Mouse (Mus musculus): ENCODE data around the gene B3gnt9.
"Not testable (repeated sequence)": the region's sequence is repeated elsewhere in the genome, so short reads cannot be mapped to it uniquely, and the experiment has no call there.

The B3gnt9 gene

GRCm38 (mm10) chr8:105254966-105255350, at the start of gene B3gnt9:
B3gnt9 (minus strand) TSS chr8:105255153.
- DNase-seq (ENCODE audit: low spot score in 2 of 2) = peak; percentile 46 to 78

- no peak for DNase-seq (ENCODE audit: low spot score in 2 of 2)
Observed at GRCm38 (mm10) chr8:105303874-105304273, 48.9 kb upstream of the B3gnt9 start.

- no peak for DNase-seq (ENCODE audit: low spot score in 2 of 2)
Observed at GRCm38 (mm10) chr8:105303396-105303795, 48.4 kb upstream of the B3gnt9 start.

GRCm38 (mm10) chr8:105299962-105300361, 45.0 kb upstream of the B3gnt9 start:
- no peak for DNase-seq (ENCODE audit: low spot score in 2 of 2)

- no peak for DNase-seq (ENCODE audit: low spot score in 2 of 2)
Observed at GRCm38 (mm10) chr8:105298351-105299252, 43.6 kb upstream of the B3gnt9 start.

GRCm38 (mm10) chr8:105297511-105298192, 42.7 kb upstream of the B3gnt9 start, which contains the start of gene E2f4:
E2f4 (plus strand) TSS chr8:105297663.
- DNase-seq (ENCODE audit: low spot score in 2 of 2) = peak; percentile 78 to 89

- no peak for DNase-seq (ENCODE audit: low spot score in 2 of 2)
Observed at GRCm38 (mm10) chr8:105295895-105296573, 41.1 kb upstream of the B3gnt9 start, which contains the start of gene Exoc3l. Exoc3l (minus strand) TSS chr8:105296101.

- DNase-seq (ENCODE audit: low spot score in 2 of 2) = no peak
Observed at GRCm38 (mm10) chr8:105295256-105295655, 40.3 kb upstream of the B3gnt9 start.

- DNase-seq (ENCODE audit: low spot score in 2 of 2) = no peak
Observed at GRCm38 (mm10) chr8:105294776-105295175, 39.8 kb upstream of the B3gnt9 start.

- DNase-seq (ENCODE audit: low spot score in 2 of 2) = no peak
Observed at GRCm38 (mm10) chr8:105293405-105293804, 38.5 kb upstream of the B3gnt9 start.

- no peak for DNase-seq (ENCODE audit: low spot score in 2 of 2)
Observed at GRCm38 (mm10) chr8:105292471-105292870, 37.5 kb upstream of the B3gnt9 start.

- not testable (repeated sequence) for DNase-seq (ENCODE audit: low spot score in 2 of 2)
Observed at GRCm38 (mm10) chr8:105291802-105292201, 36.8 kb upstream of the B3gnt9 start.

- DNase-seq (ENCODE audit: low spot score in 2 of 2) = not testable (repeated sequence)
Observed at GRCm38 (mm10) chr8:105291364-105291763, 36.4 kb upstream of the B3gnt9 start.

- DNase-seq (ENCODE audit: low spot score in 2 of 2) = peak; percentile 79 to 89
Observed at GRCm38 (mm10) chr8:105290554-105291314, 35.8 kb upstream of the B3gnt9 start.

GRCm38 (mm10) chr8:105289805-105290460, 35.0 kb upstream of the B3gnt9 start, which contains the start of gene 4931428F04Rik:
4931428F04Rik (minus strand) TSS chr8:105289864.
- DNase-seq (ENCODE audit: low spot score in 2 of 2) = no peak

GRCm38 (mm10) chr8:105288958-105289732, 34.2 kb upstream of the B3gnt9 start:
- DNase-seq (ENCODE audit: low spot score in 2 of 2) = peak; percentile 85 to 90

GRCm38 (mm10) chr8:105288231-105288630, 33.3 kb upstream of the B3gnt9 start:
- no peak for DNase-seq (ENCODE audit: low spot score in 2 of 2)

- no peak for DNase-seq (ENCODE audit: low spot score in 2 of 2)
Observed at GRCm38 (mm10) chr8:105286907-105287306, 32.0 kb upstream of the B3gnt9 start.

GRCm38 (mm10) chr8:105285514-105285913, 30.6 kb upstream of the B3gnt9 start:
- DNase-seq (ENCODE audit: low spot score in 2 of 2) = no peak

GRCm38 (mm10) chr8:105283074-105283473, 28.1 kb upstream of the B3gnt9 start:
- peak in 1 of 2 experiments; percentile 31 for DNase-seq (ENCODE audit: low spot score in 2 of 2)

All from urinary bladder, adult 18-20 months (tissue).